In genomic region chr17:24647493-24647892, GRCm38 (mm10) we compare ENCODE assay signal across 11 mouse cellular contexts. TPM values are rescaled to one million over a fixed set of nuclear protein-coding genes. Genes with fewer than 3 reads are reported as not detected.
DNase-seq lines count a peak whose midpoint lies in the region; ATAC-seq and TF ChIP-seq lines count a peak whose summit lies in the region.
"Had no signal": no experiment of that assay in that cellular context is flagged by ENCODE, and none has a peak within 500 bp of the region (broad histone marks: within the 10 kb centered on the region; RNA-seq: fewer than 3 reads in every experiment).

No protein-coding gene starts in this region.

- H3K4me1 ChIP-seq in forebrain, embryonic 15.5 days = peaks cover 10% of the 10 kb centered on the region
- H3K4me1 ChIP-seq in forebrain, embryonic 14.5 days (ENCODE audit: control insufficient read depth, insufficient read depth, low read length) = peaks cover 3% of the 10 kb centered on the region
- H3K4me1 ChIP-seq in liver, embryonic 11.5 days (replicated peaks; ENCODE audit: control insufficient read depth, insufficient read depth, low read length) = peaks cover 40% of the 10 kb centered on the region
- H3K4me1 ChIP-seq in intestine, embryonic 14.5 days (replicated peaks; ENCODE audit: control insufficient read depth, insufficient read depth, low read length) = peaks cover 20% of the 10 kb centered on the region
- H3K4me1 ChIP-seq in small intestine, adult 2 months (ENCODE audit: control insufficient read depth, insufficient read depth, insufficient read length, low read length) = peaks cover 8% of the 10 kb centered on the region; the same call in 1 of the 2 replicates

- TF ChIP-seq POLR2A in small intestine, adult 2 months (IDR thresholded peaks at IDR 0.05; ENCODE audit: low read depth, low read length) = no peak

- DNase-seq in forebrain, embryonic 14.5 days (ENCODE audit: low spot score) = no peak
- DNase-seq in liver, embryonic 11.5 days (ENCODE audit: low spot score) = no peak
- DNase-seq in liver = no peak
- DNase-seq in intestine, embryonic 14.5 days (ENCODE audit: low spot score) = no peak
- no peak for DNase-seq in adrenal gland, postnatal 36 days

- H3K27me3 ChIP-seq in forebrain, embryonic 15.5 days = 0 out of 2 replicates have a peak, but pooled peaks cover 9% of the 10 kb centered on the region
- peaks cover 11% of the 10 kb centered on the region for H3K27me3 ChIP-seq in forebrain, embryonic 14.5 days (replicated peaks; ENCODE audit: control insufficient read depth, insufficient read depth, low read length)
- H3K27me3 ChIP-seq in liver, embryonic 11.5 days (replicated peaks; ENCODE audit: control insufficient read depth, insufficient read depth, low read length) = peaks cover 29% of the 10 kb centered on the region
- 0 out of 2 replicates have a peak, but pooled peaks cover 3% of the 10 kb centered on the region for H3K27me3 ChIP-seq in intestine, embryonic 14.5 days (replicated peaks; ENCODE audit: control insufficient read depth, insufficient read depth, low read length)
- peaks cover 11% of the 10 kb centered on the region for H3K27me3 ChIP-seq in small intestine, adult 2 months (ENCODE audit: control insufficient read depth, insufficient read depth, low read length)

- 83% methylated on average over 11 of the region's 11 CpGs for WGBS in forebrain, embryonic 15.5 days
- WGBS in forebrain, embryonic 14.5 days = 82% methylated on average over 11 of the region's 11 CpGs
- 79% methylated on average over 11 of the region's 11 CpGs for WGBS in liver, embryonic 11.5 days
- 82% methylated on average over 11 of the region's 11 CpGs for WGBS in intestine, embryonic 14.5 days
- 88% methylated on average over 11 of the region's 11 CpGs for WGBS in small intestine, adult 2 months

- TF ChIP-seq CTCF in small intestine, adult 2 months (IDR thresholded peaks at IDR 0.05; ENCODE audit: extremely low read depth, insufficient read length, insufficient replicate concordance, low read depth, low read length) = no peak

- H3K4me3 ChIP-seq in forebrain, embryonic 15.5 days = no peak overlapping the region
- H3K4me3 ChIP-seq in forebrain, embryonic 14.5 days (ENCODE audit: low read depth, low read length) = no peak overlapping the region
- H3K4me3 ChIP-seq in liver, embryonic 11.5 days (ENCODE audit: low read depth, low read length) = no peak overlapping the region
- no peak overlapping the region for H3K4me3 ChIP-seq in intestine, embryonic 14.5 days (ENCODE audit: low read depth, low read length)
- peak overlapping the region; percentile 47 for H3K4me3 ChIP-seq in small intestine, adult 2 months (ENCODE audit: low read depth, low read length)

- H3K27ac ChIP-seq in forebrain, embryonic 15.5 days (replicated peaks) = no peak overlapping the region
- H3K27ac ChIP-seq in forebrain, embryonic 14.5 days (ENCODE audit: low read depth, low read length) = no peak overlapping the region
- H3K27ac ChIP-seq in liver, embryonic 11.5 days (ENCODE audit: low read depth, low read length) = peak overlapping the region; percentile 38; the same call in 1 of the 2 replicates
- H3K27ac ChIP-seq in intestine, embryonic 14.5 days (ENCODE audit: low read depth) = 0 out of 2 replicates have a peak overlapping the region, but pooled peaks have one; percentile 25
- no peak overlapping the region for H3K27ac ChIP-seq in small intestine, adult 2 months (ENCODE audit: insufficient read depth, low read depth, low read length)

- H3K4me2 ChIP-seq in forebrain, embryonic 15.5 days (replicated peaks) = no peak overlapping the region
- no peak overlapping the region for H3K4me2 ChIP-seq in forebrain, embryonic 14.5 days (ENCODE audit: low read length)
- H3K4me2 ChIP-seq in liver, embryonic 11.5 days = no peak overlapping the region
- 0 out of 2 replicates have a peak overlapping the region, but pooled peaks have one; percentile 5 for H3K4me2 ChIP-seq in intestine, embryonic 14.5 days (ENCODE audit: low read length)

- no peaks in the 10 kb centered on the region for H3K36me3 ChIP-seq in forebrain, embryonic 15.5 days
- no peaks in the 10 kb centered on the region for H3K36me3 ChIP-seq in forebrain, embryonic 14.5 days (ENCODE audit: control insufficient read depth, insufficient read depth, low read length)
- no peaks in the 10 kb centered on the region for H3K36me3 ChIP-seq in liver, embryonic 11.5 days (ENCODE audit: control insufficient read depth, insufficient read depth, low read length)
- no peaks in the 10 kb centered on the region for H3K36me3 ChIP-seq in intestine, embryonic 14.5 days (ENCODE audit: control insufficient read depth, insufficient read depth, low read length)
- H3K36me3 ChIP-seq in small intestine, adult 2 months (ENCODE audit: control insufficient read depth, insufficient read depth, low read length) = no peaks in the 10 kb centered on the region

- 0 out of 2 replicates have a peak overlapping the region, but pooled peaks have one; percentile 22 for H3K9ac ChIP-seq in forebrain, embryonic 15.5 days (replicated peaks)
- H3K9ac ChIP-seq in forebrain, embryonic 14.5 days (ENCODE audit: low read length) = no peak overlapping the region; the same call in 1 of the 2 replicates
- H3K9ac ChIP-seq in liver, embryonic 11.5 days (ENCODE audit: low read depth, low read length) = no peak overlapping the region
- H3K9ac ChIP-seq in intestine, embryonic 14.5 days (ENCODE audit: low read length) = no peak overlapping the region

- ATAC-seq in forebrain, embryonic 15.5 days (replicated peaks) = no peak
- ATAC-seq in forebrain, embryonic 14.5 days = no peak
- ATAC-seq in liver, embryonic 11.5 days (replicated peaks; ENCODE audit: low FRiP score) = no peak
- no peak for ATAC-seq in intestine, embryonic 14.5 days (replicated peaks; ENCODE audit: low FRiP score, low TSS enrichment, low read depth)
- ATAC-seq in monocyte, adult 5-6 weeks (replicated peaks; ENCODE audit: insufficient number of reproducible peaks, low FRiP score, low TSS enrichment, poor library complexity, severe bottlenecking) = no peak
- ATAC-seq: activated CD4-positive, CD25-positive, alpha-beta regulatory T cell, adult 4 months; CD4-positive, CD25-positive, alpha-beta regulatory T cell, adult 4 months had no signal

- no peaks in the 10 kb centered on the region for H3K9me3 ChIP-seq in forebrain, embryonic 15.5 days
- no peaks in the 10 kb centered on the region for H3K9me3 ChIP-seq in forebrain, embryonic 14.5 days (replicated peaks; ENCODE audit: control insufficient read depth, low read length)
- no peaks in the 10 kb centered on the region for H3K9me3 ChIP-seq in liver, embryonic 11.5 days (ENCODE audit: control insufficient read depth, low read length)
- H3K9me3 ChIP-seq in intestine, embryonic 14.5 days (ENCODE audit: control insufficient read depth, low read length) = no peaks in the 10 kb centered on the region

RNA-seq across cellular contexts. Expression of gene Slc9a3r2, which starts 2.6 kb away (rescaled TPM):
- polyA plus RNA-seq in forebrain, embryonic 15.5 days (2015; fragmentation: Nextera tagmentation; extraction: Ambion mirVana) = 26.7 and 27.6 TPM in 2 replicates
- 22.4 and 31.3 TPM in 2 replicates for polyA plus RNA-seq in forebrain, embryonic 14.5 days (2014; fragmentation: Nextera tagmentation; extraction: Ambion mirVana)
- polyA plus RNA-seq in liver, embryonic 11.5 days (2014; fragmentation: Nextera tagmentation; extraction: Ambion mirVana) = 23.6 and 25.1 TPM in 2 replicates
- 51.7 and 58.2 TPM in 2 replicates for polyA plus RNA-seq in intestine, embryonic 14.5 days (2014; fragmentation: Nextera tagmentation; extraction: Ambion mirVana)
- 35.6 and 44.9 TPM in 2 replicates for polyA plus RNA-seq in small intestine, adult 2 months (2012; rRNA removed)
- total RNA-seq in adrenal gland, postnatal 36 days (2021) = 10 to 100 TPM; 48.0 to 88.5 TPM
- total RNA-seq in monocyte, adult 5-6 weeks (2017) = 0.48 to 0.78 TPM in 2 of 3 replicates, not detected in the other
- polyA plus RNA-seq: activated CD4-positive, CD25-positive, alpha-beta regulatory T cell, adult 4 months; CD4-positive, CD25-positive, alpha-beta regulatory T cell, adult 4 months had no signal

RNA-seq across cellular contexts. Expression of gene Npw, which starts 10.8 kb away (rescaled TPM):
- not detected in 2 replicates for polyA plus RNA-seq in forebrain, embryonic 15.5 days (2015; fragmentation: Nextera tagmentation; extraction: Ambion mirVana)
- not detected in 2 replicates for polyA plus RNA-seq in forebrain, embryonic 14.5 days (2014; fragmentation: Nextera tagmentation; extraction: Ambion mirVana)
- 0.31 and 0.47 TPM in 2 replicates for polyA plus RNA-seq in liver, embryonic 11.5 days (2014; fragmentation: Nextera tagmentation; extraction: Ambion mirVana)
- not detected in 2 replicates for polyA plus RNA-seq in intestine, embryonic 14.5 days (2014; fragmentation: Nextera tagmentation; extraction: Ambion mirVana)
- polyA plus RNA-seq in small intestine, adult 2 months (2012; rRNA removed) = 2.0 and 6.5 TPM in 2 replicates
- total RNA-seq in adrenal gland, postnatal 36 days (2021) = not detected
- not detected in 3 replicates for total RNA-seq in monocyte, adult 5-6 weeks (2017)
- total RNA-seq: megakaryocyte, adult 5-6 weeks had no signal
- polyA plus RNA-seq: CD4-positive, CD25-positive, alpha-beta regulatory T cell, adult 4 months had no signal

RNA-seq across cellular contexts. Expression of gene Nthl1, which starts 15.0 kb away (rescaled TPM):
- 12.5 and 12.7 TPM in 2 replicates for polyA plus RNA-seq in forebrain, embryonic 15.5 days (2015; fragmentation: Nextera tagmentation; extraction: Ambion mirVana)
- 10.0 and 12.3 TPM in 2 replicates for polyA plus RNA-seq in forebrain, embryonic 14.5 days (2014; fragmentation: Nextera tagmentation; extraction: Ambion mirVana)
- polyA plus RNA-seq in liver, embryonic 11.5 days (2014; fragmentation: Nextera tagmentation; extraction: Ambion mirVana) = 21.0 and 23.7 TPM in 2 replicates
- polyA plus RNA-seq in intestine, embryonic 14.5 days (2014; fragmentation: Nextera tagmentation; extraction: Ambion mirVana) = 18.6 and 22.9 TPM in 2 replicates
- 6.0 and 7.2 TPM in 2 replicates for polyA plus RNA-seq in small intestine, adult 2 months (2012; rRNA removed)
- 1 to 10 TPM; 7.8 TPM for total RNA-seq in adrenal gland, postnatal 36 days (2021)
- total RNA-seq in monocyte, adult 5-6 weeks (2017) = 2.5 to 2.6 TPM in 2 of 3 replicates, not detected in the other

RNA-seq across cellular contexts. Expression of gene Tsc2, which starts 15.1 kb away (rescaled TPM):
- 68.7 and 75.6 TPM in 2 replicates for polyA plus RNA-seq in forebrain, embryonic 15.5 days (2015; fragmentation: Nextera tagmentation; extraction: Ambion mirVana)
- polyA plus RNA-seq in forebrain, embryonic 14.5 days (2014; fragmentation: Nextera tagmentation; extraction: Ambion mirVana) = 59.8 and 66.4 TPM in 2 replicates
- polyA plus RNA-seq in liver, embryonic 11.5 days (2014; fragmentation: Nextera tagmentation; extraction: Ambion mirVana) = 53.5 and 55.2 TPM in 2 replicates
- 55.8 and 59.3 TPM in 2 replicates for polyA plus RNA-seq in intestine, embryonic 14.5 days (2014; fragmentation: Nextera tagmentation; extraction: Ambion mirVana)
- polyA plus RNA-seq in small intestine, adult 2 months (2012; rRNA removed) = 52.8 and 83.5 TPM in 2 replicates
- total RNA-seq in adrenal gland, postnatal 36 days (2021) = 100 to 1,000 TPM in 1 of 2 experiments, 10 to 100 TPM in 1; 79.2 to 103 TPM
- 20.2 to 53.0 TPM (median 29.4 TPM) in 3 replicates for total RNA-seq in monocyte, adult 5-6 weeks (2017)

RNA-seq across cellular contexts. Expression of gene Zfp598, which starts 22.0 kb away (rescaled TPM):
- 19.1 and 20.9 TPM in 2 replicates for polyA plus RNA-seq in forebrain, embryonic 15.5 days (2015; fragmentation: Nextera tagmentation; extraction: Ambion mirVana)
- 14.9 and 19.7 TPM in 2 replicates for polyA plus RNA-seq in forebrain, embryonic 14.5 days (2014; fragmentation: Nextera tagmentation; extraction: Ambion mirVana)
- polyA plus RNA-seq in liver, embryonic 11.5 days (2014; fragmentation: Nextera tagmentation; extraction: Ambion mirVana) = 37.4 and 38.3 TPM in 2 replicates
- polyA plus RNA-seq in intestine, embryonic 14.5 days (2014; fragmentation: Nextera tagmentation; extraction: Ambion mirVana) = 28.0 and 30.6 TPM in 2 replicates
- polyA plus RNA-seq in small intestine, adult 2 months (2012; rRNA removed) = 41.1 and 85.8 TPM in 2 replicates
- 10 to 100 TPM; 47.5 to 51.1 TPM for total RNA-seq in adrenal gland, postnatal 36 days (2021)
- total RNA-seq in monocyte, adult 5-6 weeks (2017) = 14.6 to 21.7 TPM (median 15.7 TPM) in 3 replicates

Comparison
In these comparisons a context has a peak if more than half of its experiments do, and no peak if none do; other contexts are left out.
1. H3K27ac ChIP-seq: peak in liver, embryonic 11.5 days (single experiment) and intestine, embryonic 14.5 days (single experiment); none in forebrain, embryonic 15.5 days (single experiment), forebrain, embryonic 14.5 days (single experiment) and small intestine, adult 2 months (single experiment).